Mouse (Mus musculus) embryonic facial prominence, embryonic 12.5 days (tissue): Measurements from ENCODE around the gene Skp1a. TPM values are rescaled to one million over a fixed set of nuclear protein-coding genes. Genes with fewer than 3 reads are reported as not detected.

Experiments
- ATAC-seq: fragments of 200-750 bp; cut with Nextera tagmentation; 2 replicates; pipeline ENCODE4 v1.8.0; 2017; ENCODE audit not compliant: insufficient number of reproducible peaks, insufficient read depth, low FRiP score, low TSS enrichment
- H3K27ac ChIP-seq: fragments of 300-500 bp; sonication (generic); 2 replicates; pipeline ENCODE4 v1.5.1; 2016; ENCODE audit warnings: mild to moderate bottlenecking
- H3K27me3 ChIP-seq: fragments of 300-500 bp; sonication (generic); 2 replicates; pipeline ENCODE4 v1.6.1; 2016; ENCODE audit warnings: mild to moderate bottlenecking, moderate library complexity
- H3K36me3 ChIP-seq: fragments of 300-500 bp; sonication (generic); 2 replicates; pipeline ENCODE4 v1.6.1; 2016; ENCODE audit warnings: mild to moderate bottlenecking
- H3K4me1 ChIP-seq: fragments of 300-500 bp; sonication (generic); 2 replicates; pipeline ENCODE4 v1.6.1; 2016
- H3K4me2 ChIP-seq: fragments of 300-500 bp; sonication (generic); replicated peaks from 2 replicates; pipeline ENCODE4 v1.6.1; 2016; ENCODE audit warnings: mild to moderate bottlenecking, moderate library complexity
- H3K4me3 ChIP-seq: fragments of 300-500 bp; sonication (generic); 2 replicates; pipeline ENCODE4 v1.5.1; 2016; ENCODE audit warnings: mild to moderate bottlenecking
- H3K9ac ChIP-seq: fragments of 300-500 bp; sonication (generic); 2 replicates; pipeline ENCODE4 v1.6.1; 2016; ENCODE audit warnings: mild to moderate bottlenecking, moderate library complexity
- H3K9me3 ChIP-seq: fragments of 300-500 bp; sonication (generic); 2 replicates; pipeline ENCODE4 v1.6.1; 2016; ENCODE audit warnings: mild to moderate bottlenecking, moderate library complexity
- WGBS: fragments of 180-500 bp; shearing (Covaris S2); methylation state at CpG from one replicate; pipeline ENCODE4 v1.1.7; 2016; 5-methylcytosine and 5-hydroxymethylcytosine counted together
- polyA plus RNA-seq: library from polyadenylated mRNA; unstranded; fragments of >200 nt; fragmentation: Nextera tagmentation; extraction: Ambion mirVana; gene quantifications from 2 replicates; pipeline ENCODE4 v1.2.1, GENCODE M21; 2016

Skp1a gene
- polyA plus RNA-seq, 1 experiment from 2014 or later, result 939 TPM

GRCm38 (mm10) chr11:52272619-52273018 lies 40.8 kb downstream of the Skp1a start:
- H3K4me1 ChIP-seq, result peaks cover 30% of the 10 kb centered on the region

GRCm38 (mm10) chr11:52273183-52273941 lies 41.6 kb downstream of the Skp1a start:
- WGBS, result 59% methylated on average over 11 of the region's 11 CpGs
- ATAC-seq, result no peak
- no peak overlapping the region for H3K27ac ChIP-seq

More at GRCm38 (mm10) chr11:52272619-52273018, 40.8 kb downstream of the Skp1a start:
- 43% methylated on average over 6 of the region's 6 CpGs for WGBS
- Histone ChIP-seq H3K27ac (0 out of 2 replicates have a peak overlapping the region, but pooled peaks have one; percentile 63), H3K9me3 (no peaks in the 10 kb centered on the region), H3K4me2 (no peak overlapping the region), H3K4me3 (no peak overlapping the region), H3K27me3 (no peaks in the 10 kb centered on the region), H3K36me3 (no peaks in the 10 kb centered on the region), H3K9ac (no peak overlapping the region)
- no peak for ATAC-seq

GRCm38 (mm10) chr11:52273942-52274330 lies 42.1 kb downstream of the Skp1a start:
- ATAC-seq, result no peak
- no peak overlapping the region for H3K27ac ChIP-seq
- no peaks in the 10 kb centered on the region for H3K9me3 ChIP-seq
- H3K36me3 ChIP-seq, result no peaks in the 10 kb centered on the region
- no peak overlapping the region for H3K4me3 ChIP-seq
- no peak overlapping the region for H3K9ac ChIP-seq
- no peak overlapping the region for H3K4me2 ChIP-seq
- H3K4me1 ChIP-seq, result peaks cover 18% of the 10 kb centered on the region
- WGBS, result 78% methylated on average over 4 of the region's 4 CpGs
- 0 out of 2 replicates have a peak, but pooled peaks cover 2% of the 10 kb centered on the region for H3K27me3 ChIP-seq

More at GRCm38 (mm10) chr11:52273183-52273941, 41.6 kb downstream of the Skp1a start:
- Histone ChIP-seq H3K4me3 (no peak overlapping the region), H3K4me1 (peaks cover 24% of the 10 kb centered on the region), H3K36me3 (no peaks in the 10 kb centered on the region), H3K27me3 (no peaks in the 10 kb centered on the region), H3K9ac (no peak overlapping the region), H3K4me2 (no peak overlapping the region), H3K9me3 (no peaks in the 10 kb centered on the region)

- no peak for ATAC-seq
- H3K4me3 ChIP-seq, result no peak overlapping the region
- WGBS, result 87% methylated on average over 20 of the region's 20 CpGs
- H3K4me1 ChIP-seq, result peaks cover 18% of the 10 kb centered on the region
- no peak overlapping the region for H3K4me2 ChIP-seq
- no peak overlapping the region for H3K27ac ChIP-seq
- H3K9me3 ChIP-seq, result no peaks in the 10 kb centered on the region
- no peaks in the 10 kb centered on the region for H3K36me3 ChIP-seq
- 0 out of 2 replicates have a peak, but pooled peaks cover 5% of the 10 kb centered on the region for H3K27me3 ChIP-seq
- no peak overlapping the region for H3K9ac ChIP-seq
Observed at GRCm38 (mm10) chr11:52274456-52275112, 42.8 kb downstream of the Skp1a start.

- WGBS, result 82% methylated on average over 8 of the region's 8 CpGs
- Histone ChIP-seq H3K36me3 (no peaks in the 10 kb centered on the region), H3K27me3 (0 out of 2 replicates have a peak, but pooled peaks cover 6% of the 10 kb centered on the region), H3K9me3 (no peaks in the 10 kb centered on the region), H3K4me2 (no peak overlapping the region), H3K4me1 (peaks cover 18% of the 10 kb centered on the region), H3K9ac (no peak overlapping the region), H3K4me3 (no peak overlapping the region), H3K27ac (no peak overlapping the region)
- ATAC-seq, result no peak
Observed at GRCm38 (mm10) chr11:52275366-52275765, 43.6 kb downstream of the Skp1a start.

- H3K27ac ChIP-seq, result no peak overlapping the region
- peaks cover 18% of the 10 kb centered on the region for H3K4me1 ChIP-seq
- no peak overlapping the region for H3K4me3 ChIP-seq
- 81% methylated on average over 9 of the region's 9 CpGs for WGBS
- no peak overlapping the region for H3K9ac ChIP-seq
- H3K27me3 ChIP-seq, result peaks cover 12% of the 10 kb centered on the region
- H3K9me3 ChIP-seq, result no peaks in the 10 kb centered on the region
- H3K36me3 ChIP-seq, result no peaks in the 10 kb centered on the region
- ATAC-seq, result no peak
- H3K4me2 ChIP-seq, result no peak overlapping the region
Observed at GRCm38 (mm10) chr11:52275774-52276555, 44.2 kb downstream of the Skp1a start.

GRCm38 (mm10) chr11:52276961-52277391 lies 45.2 kb downstream of the Skp1a start:
- no peak overlapping the region for H3K4me2 ChIP-seq
- WGBS, result 90% methylated on average over 8 of the region's 8 CpGs
- no peaks in the 10 kb centered on the region for H3K9me3 ChIP-seq
- peaks cover 14% of the 10 kb centered on the region for H3K4me1 ChIP-seq
- H3K36me3 ChIP-seq, result no peaks in the 10 kb centered on the region
- no peak overlapping the region for H3K27ac ChIP-seq
- H3K4me3 ChIP-seq, result no peak overlapping the region
- peaks cover 22% of the 10 kb centered on the region for H3K27me3 ChIP-seq
- no peak for ATAC-seq
- H3K9ac ChIP-seq, result no peak overlapping the region

- Histone ChIP-seq H3K4me1 (peaks cover 10% of the 10 kb centered on the region), H3K27me3 (peaks cover 23% of the 10 kb centered on the region), H3K9ac (no peak overlapping the region), H3K4me3 (no peak overlapping the region), H3K27ac (no peak overlapping the region), H3K9me3 (no peaks in the 10 kb centered on the region), H3K4me2 (no peak overlapping the region), H3K36me3 (no peaks in the 10 kb centered on the region)
- no peak for ATAC-seq
- 88% methylated on average over 6 of the region's 6 CpGs for WGBS
Observed at GRCm38 (mm10) chr11:52277433-52278150, 45.8 kb downstream of the Skp1a start.

GRCm38 (mm10) chr11:52278164-52278563 lies 46.4 kb downstream of the Skp1a start:
- 91% methylated on average over 3 of the region's 3 CpGs for WGBS
- H3K36me3 ChIP-seq, result no peaks in the 10 kb centered on the region
- no peak for ATAC-seq
- H3K4me3 ChIP-seq, result no peak overlapping the region
- H3K9me3 ChIP-seq, result no peaks in the 10 kb centered on the region
- no peak overlapping the region for H3K27ac ChIP-seq
- peaks cover 4% of the 10 kb centered on the region for H3K4me1 ChIP-seq
- H3K4me2 ChIP-seq, result no peak overlapping the region
- no peak overlapping the region for H3K9ac ChIP-seq
- H3K27me3 ChIP-seq, result peaks cover 28% of the 10 kb centered on the region

- Histone ChIP-seq H3K4me1 (peaks cover 6% of the 10 kb centered on the region), H3K4me2 (no peak overlapping the region), H3K4me3 (no peak overlapping the region), H3K27ac (no peak overlapping the region), H3K9ac (no peak overlapping the region), H3K27me3 (peaks cover 34% of the 10 kb centered on the region), H3K9me3 (no peaks in the 10 kb centered on the region), H3K36me3 (no peaks in the 10 kb centered on the region)
- 92% methylated on average over 6 of the region's 6 CpGs for WGBS
- ATAC-seq, result no peak
Observed at GRCm38 (mm10) chr11:52278991-52279390, 47.2 kb downstream of the Skp1a start.

GRCm38 (mm10) chr11:52279611-52280145 lies 47.9 kb downstream of the Skp1a start:
- Histone ChIP-seq H3K4me2 (no peak overlapping the region), H3K9me3 (no peaks in the 10 kb centered on the region), H3K4me1 (peaks cover 13% of the 10 kb centered on the region), H3K27ac (no peak overlapping the region), H3K27me3 (peaks cover 41% of the 10 kb centered on the region), H3K9ac (no peak overlapping the region), H3K36me3 (no peaks in the 10 kb centered on the region), H3K4me3 (no peak overlapping the region)
- ATAC-seq, result no peak
- 97% methylated on average over 8 of the region's 8 CpGs for WGBS
